Comparison of ENCODE assay signal across 8 mouse cellular contexts in the genomic region with DNA sequence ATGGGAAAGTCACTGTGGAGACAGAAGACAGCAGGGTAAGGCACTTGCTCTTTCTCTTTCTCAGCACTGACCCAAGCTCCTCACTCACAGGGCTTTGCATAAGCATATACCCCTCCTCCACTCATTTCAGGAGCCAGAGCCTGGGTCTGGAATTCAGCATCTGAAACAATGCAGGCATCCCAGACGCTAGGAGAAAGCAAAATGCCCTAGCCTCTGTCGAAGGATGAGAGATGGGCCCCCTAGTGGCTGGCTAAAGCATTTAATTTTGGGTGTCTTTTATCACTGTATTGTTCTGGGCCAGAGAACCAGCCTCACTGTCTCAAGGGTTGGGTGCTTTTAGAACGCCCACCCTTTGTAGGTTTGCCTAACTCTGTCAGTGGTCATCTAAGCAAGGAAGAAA. TPM values are rescaled to one million over a fixed set of nuclear protein-coding genes. Genes with fewer than 3 reads are reported as not detected.
DNase-seq lines count a peak whose midpoint lies in the region; ATAC-seq and TF ChIP-seq lines count a peak whose summit lies in the region.

No protein-coding gene starts in this region.

- peak; percentile 8 to 35 for DNase-seq in CD8-positive naive resting alpha-beta T cell, adult 2 months (ENCODE audit: low read depth in 2 of 2, low spot score in 2 of 2)
- peak; percentile 45 for DNase-seq in MEL-GATA-1-ER (ENCODE audit: extremely low read depth, low read depth)
- DNase-seq in cerebellum, adult 11-12 months: peak; percentile 39
- peak; percentile 65 for DNase-seq in forebrain, postnatal 0 days
- peak; percentile 22 to 52 for DNase-seq in lung, adult 18-20 months

- WGBS in forebrain, postnatal 0 days: 6% methylated on average over 3 of the region's 3 CpGs
- WGBS in kidney, embryonic 16.5 days: 3% methylated on average over 3 of the region's 3 CpGs
- 3% methylated on average over 3 of the region's 3 CpGs for WGBS in neural tube, embryonic 14.5 days

- H3K9me3 ChIP-seq in forebrain, postnatal 0 days (ENCODE audit: low read length): no peaks in the 10 kb centered on the region
- no peaks in the 10 kb centered on the region for H3K9me3 ChIP-seq in kidney, embryonic 16.5 days (ENCODE audit: low read length)
- H3K9me3 ChIP-seq in neural tube, embryonic 14.5 days (ENCODE audit: control insufficient read depth, low read length): no peaks in the 10 kb centered on the region

- peaks cover 7% of the 10 kb centered on the region for H3K27me3 ChIP-seq in forebrain, postnatal 0 days (ENCODE audit: insufficient read depth, low read length)
- peaks cover 18% of the 10 kb centered on the region for H3K27me3 ChIP-seq in kidney, embryonic 16.5 days (ENCODE audit: insufficient read depth, low read length)
- H3K27me3 ChIP-seq in neural tube, embryonic 14.5 days (ENCODE audit: control insufficient read depth, insufficient read depth, low read length): no peaks in the 10 kb centered on the region

- H3K27ac ChIP-seq in forebrain, postnatal 0 days (ENCODE audit: low read depth, low read length): no peak overlapping the region
- H3K27ac ChIP-seq in kidney, embryonic 16.5 days (ENCODE audit: low read length): no peak overlapping the region
- H3K27ac ChIP-seq in neural tube, embryonic 14.5 days (ENCODE audit: low read depth, low read length): no peak overlapping the region

- no peak overlapping the region for H3K4me3 ChIP-seq in forebrain, postnatal 0 days (ENCODE audit: low read depth, low read length)
- H3K4me3 ChIP-seq in kidney, embryonic 16.5 days (ENCODE audit: low read length): no peak overlapping the region
- no peak overlapping the region for H3K4me3 ChIP-seq in neural tube, embryonic 14.5 days (ENCODE audit: low read depth, low read length)

- peak; percentile 72 for TF ChIP-seq CTCF in forebrain, postnatal 0 days (IDR thresholded peaks at IDR 0.05; ENCODE audit: low read depth)

- peak; percentile 71; the same call in 1 of the 2 replicates for ATAC-seq in forebrain, postnatal 0 days
- ATAC-seq in kidney, embryonic 16.5 days (ENCODE audit: low FRiP score, low TSS enrichment): peak; percentile 52; the same call in 1 of the 2 replicates
- ATAC-seq in neural tube, embryonic 14.5 days (ENCODE audit: low read depth): peak; percentile 65; the same call in 1 of the 2 replicates
- no peak for ATAC-seq in monocyte, adult 5-6 weeks (replicated peaks; ENCODE audit: insufficient number of reproducible peaks, low FRiP score, low TSS enrichment, poor library complexity, severe bottlenecking)

- no peaks in the 10 kb centered on the region for H3K4me1 ChIP-seq in forebrain, postnatal 0 days (ENCODE audit: insufficient read depth)
- H3K4me1 ChIP-seq in kidney, embryonic 16.5 days (ENCODE audit: insufficient read depth, low read length): 0 out of 2 replicates have a peak, but pooled peaks cover 3% of the 10 kb centered on the region
- H3K4me1 ChIP-seq in neural tube, embryonic 14.5 days (ENCODE audit: control insufficient read depth, insufficient read depth, low read length): no peaks in the 10 kb centered on the region

- no peak overlapping the region for H3K9ac ChIP-seq in forebrain, postnatal 0 days
- no peak overlapping the region for H3K9ac ChIP-seq in kidney, embryonic 16.5 days (replicated peaks; ENCODE audit: low read length)
- H3K9ac ChIP-seq in neural tube, embryonic 14.5 days (replicated peaks; ENCODE audit: low read depth, low read length): no peak overlapping the region

- H3K36me3 ChIP-seq in forebrain, postnatal 0 days (ENCODE audit: insufficient read depth): no peaks in the 10 kb centered on the region
- H3K36me3 ChIP-seq in kidney, embryonic 16.5 days (ENCODE audit: insufficient read depth, low read length): no peaks in the 10 kb centered on the region
- H3K36me3 ChIP-seq in neural tube, embryonic 14.5 days (ENCODE audit: control insufficient read depth, insufficient read depth, low read length): no peaks in the 10 kb centered on the region

- no peak overlapping the region for H3K4me2 ChIP-seq in forebrain, postnatal 0 days (ENCODE audit: low read depth)
- H3K4me2 ChIP-seq in kidney, embryonic 16.5 days (replicated peaks; ENCODE audit: low read depth, low read length): no peak overlapping the region
- H3K4me2 ChIP-seq in neural tube, embryonic 14.5 days (ENCODE audit: low read depth, low read length): no peak overlapping the region

RNA-seq across cellular contexts. Expression of gene Myh3, which starts 2.1 kb away (rescaled TPM):
- total RNA-seq in forebrain, postnatal 0 days (2014; rRNA removed): 0.24 and 0.54 TPM in 2 replicates
- 0.15 and 0.24 TPM in 2 replicates for polyA plus RNA-seq in forebrain, postnatal 0 days (2015; fragmentation: Nextera tagmentation; extraction: Ambion mirVana)
- 4.7 and 5.1 TPM in 2 replicates for polyA plus RNA-seq in kidney, embryonic 16.5 days (2015; fragmentation: Nextera tagmentation; extraction: Ambion mirVana)
- 0.48 and 1.6 TPM in 2 replicates for polyA plus RNA-seq in neural tube, embryonic 14.5 days (2014; fragmentation: Nextera tagmentation; extraction: Ambion mirVana)
- not detected in 3 replicates for total RNA-seq in monocyte, adult 5-6 weeks (2017)

RNA-seq across cellular contexts. Expression of gene Sco1, which starts 27.7 kb away (rescaled TPM):
- 16.0 and 18.3 TPM in 2 replicates for total RNA-seq in forebrain, postnatal 0 days (2014; rRNA removed)
- 11.9 and 13.9 TPM in 2 replicates for polyA plus RNA-seq in forebrain, postnatal 0 days (2015; fragmentation: Nextera tagmentation; extraction: Ambion mirVana)
- 16.3 and 17.7 TPM in 2 replicates for polyA plus RNA-seq in kidney, embryonic 16.5 days (2015; fragmentation: Nextera tagmentation; extraction: Ambion mirVana)
- polyA plus RNA-seq in neural tube, embryonic 14.5 days (2014; fragmentation: Nextera tagmentation; extraction: Ambion mirVana): 14.4 and 15.7 TPM in 2 replicates
- total RNA-seq in monocyte, adult 5-6 weeks (2017): 13.8 to 17.9 TPM (median 14.6 TPM) in 3 replicates

RNA-seq across cellular contexts. Expression of gene Adprm, which starts 27.8 kb away (rescaled TPM):
- total RNA-seq in forebrain, postnatal 0 days (2014; rRNA removed): 22.2 and 23.2 TPM in 2 replicates
- polyA plus RNA-seq in forebrain, postnatal 0 days (2015; fragmentation: Nextera tagmentation; extraction: Ambion mirVana): 24.6 and 26.3 TPM in 2 replicates
- polyA plus RNA-seq in kidney, embryonic 16.5 days (2015; fragmentation: Nextera tagmentation; extraction: Ambion mirVana): 29.9 TPM in 2 replicates
- polyA plus RNA-seq in neural tube, embryonic 14.5 days (2014; fragmentation: Nextera tagmentation; extraction: Ambion mirVana): 34.5 and 35.1 TPM in 2 replicates
- 32.8 to 44.4 TPM (median 35.9 TPM) in 3 replicates for total RNA-seq in monocyte, adult 5-6 weeks (2017)

RNA-seq across cellular contexts. Expression of gene Tmem220, which starts 55.2 kb away (rescaled TPM):
- total RNA-seq in forebrain, postnatal 0 days (2014; rRNA removed): not detected in 2 replicates
- polyA plus RNA-seq in forebrain, postnatal 0 days (2015; fragmentation: Nextera tagmentation; extraction: Ambion mirVana): 0.36 and 0.77 TPM in 2 replicates
- 1.8 and 2.3 TPM in 2 replicates for polyA plus RNA-seq in kidney, embryonic 16.5 days (2015; fragmentation: Nextera tagmentation; extraction: Ambion mirVana)
- 0.64 and 0.93 TPM in 2 replicates for polyA plus RNA-seq in neural tube, embryonic 14.5 days (2014; fragmentation: Nextera tagmentation; extraction: Ambion mirVana)
- 1.3 to 4.1 TPM in 2 of 3 replicates, not detected in the other for total RNA-seq in monocyte, adult 5-6 weeks (2017)
